Mouse (Mus musculus) gastrocnemius, adult 2 months (tissue): ENCODE data around the gene Pde4d. TPM values are rescaled to one million over a fixed set of nuclear protein-coding genes. Genes with fewer than 3 reads are reported as not detected.

Experiments
- DNase-seq: peaks from one replicate; pipeline ENCODE4 v3.0.0; 2022
- H3K27ac ChIP-seq: fragments of 200-600 bp; 2 replicates; pipeline ENCODE4 v1.8.1; 2022; ENCODE audit warnings: mild to moderate bottlenecking
- H3K4me3 ChIP-seq: fragments of 200-600 bp; 2 replicates; pipeline ENCODE4 v1.8.1; 2022; ENCODE audit warnings: mild to moderate bottlenecking, moderate library complexity
- CTCF ChIP-seq: fragments of 200-600 bp; IDR thresholded peaks from 2 replicates; pipeline ENCODE4 v1.8.1; 2022; ENCODE audit warnings: antibody characterized with exemption, mild to moderate bottlenecking, moderate library complexity
- intact Hi-C: fragments of 180-260 bp; cut with DNase I; formaldehyde crosslinking; loops from one replicate; pipeline ENCODE4 v1.15.1; 2025
- total RNA-seq, 2 experiments: library from RNA; stranded (reverse); gene quantifications; 2 replicates each; pipeline ENCODE4 v1.2.3; 2021

Pde4d gene
- total RNA-seq, 2 experiments from 2014 or later: 239 to 330 TPM

DNA sequence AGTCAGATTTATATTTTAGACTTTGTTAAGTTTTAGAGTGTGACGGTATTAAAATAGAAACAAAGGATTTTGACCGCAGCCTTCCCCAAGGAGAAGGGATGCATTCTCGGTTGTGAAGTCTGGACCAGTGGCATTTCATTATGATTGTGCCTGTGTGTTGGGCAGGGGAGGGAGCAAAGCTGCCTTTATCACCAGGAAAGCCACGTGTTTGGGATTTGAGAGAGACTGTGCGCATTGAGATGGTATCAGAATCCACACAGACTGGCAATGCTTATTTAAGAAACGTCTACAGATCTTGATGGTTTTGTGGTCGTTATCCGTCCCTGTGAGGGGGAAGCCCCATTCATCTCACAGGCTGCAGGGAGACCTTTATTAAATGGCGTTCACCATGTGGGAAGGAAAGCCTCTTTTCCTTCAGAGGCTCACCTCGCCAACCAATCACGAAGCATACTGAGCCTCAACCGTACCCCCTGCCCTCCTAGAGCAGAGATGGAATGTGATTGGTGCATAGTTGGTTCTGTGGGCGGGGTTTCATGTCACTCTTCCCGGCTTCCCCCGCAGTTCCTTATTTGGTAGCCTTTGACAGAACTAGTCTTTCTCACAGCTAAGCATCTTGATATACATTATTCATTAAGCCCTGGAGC lies 1476.7 kb downstream of the Pde4d start:
- no peak for DNase-seq
- intact Hi-C loops: no loop called here
- peak overlapping the region; percentile 60 for H3K4me3 ChIP-seq
- no peak for TF ChIP-seq CTCF
- peak overlapping the region; percentile 93 for H3K27ac ChIP-seq

DNA sequence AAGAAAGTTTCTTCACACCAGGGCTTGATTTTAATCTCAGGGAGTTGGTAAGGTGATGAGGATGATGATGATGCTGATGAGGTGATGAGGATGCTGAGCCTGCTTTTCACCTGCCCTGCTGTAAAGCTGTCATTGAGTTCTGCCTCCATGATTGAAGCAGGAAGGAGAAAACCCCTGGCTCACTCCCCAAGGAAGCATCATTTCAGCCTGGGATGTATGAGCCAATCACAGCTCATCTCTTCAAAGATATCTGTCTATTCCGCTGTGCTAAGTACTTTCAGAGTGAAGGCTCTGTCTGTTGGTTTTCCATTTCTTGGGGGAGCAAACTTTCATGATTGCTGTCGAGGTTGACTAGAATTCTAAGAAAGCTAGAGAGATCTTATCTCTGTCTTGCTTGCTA lies 1478.0 kb downstream of the Pde4d start:
- intact Hi-C loops: no loop called here
- TF ChIP-seq CTCF: no peak
- Histone ChIP-seq H3K4me3 (no peak overlapping the region), H3K27ac (no peak overlapping the region)
- no peak for DNase-seq

DNA sequence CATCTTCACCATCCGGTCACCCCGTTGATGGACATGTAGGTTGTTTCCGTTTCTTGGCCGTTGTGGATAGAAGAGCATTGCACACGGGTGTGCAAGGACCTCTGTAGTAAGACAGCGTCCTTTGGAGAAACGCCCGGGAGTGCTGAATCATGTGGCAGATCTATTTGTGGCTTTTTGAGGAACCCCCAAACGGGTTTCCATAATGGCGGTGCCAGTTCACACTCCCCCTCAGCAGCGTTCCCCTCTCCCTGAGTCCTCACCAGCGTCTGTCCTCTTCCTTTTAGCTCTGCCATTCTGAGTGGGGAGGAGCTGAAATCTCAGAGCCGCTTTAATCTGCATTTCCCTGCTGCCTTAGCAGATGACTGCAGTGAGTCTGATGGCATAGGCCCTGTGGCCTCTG lies 1482.9 kb downstream of the Pde4d start:
- TF ChIP-seq CTCF: no peak
- Histone ChIP-seq H3K27ac (peak overlapping the region; percentile 31; the same call in 1 of the 2 replicates), H3K4me3 (no peak overlapping the region)
- intact Hi-C loops: no loop called here
- no peak for DNase-seq

DNA sequence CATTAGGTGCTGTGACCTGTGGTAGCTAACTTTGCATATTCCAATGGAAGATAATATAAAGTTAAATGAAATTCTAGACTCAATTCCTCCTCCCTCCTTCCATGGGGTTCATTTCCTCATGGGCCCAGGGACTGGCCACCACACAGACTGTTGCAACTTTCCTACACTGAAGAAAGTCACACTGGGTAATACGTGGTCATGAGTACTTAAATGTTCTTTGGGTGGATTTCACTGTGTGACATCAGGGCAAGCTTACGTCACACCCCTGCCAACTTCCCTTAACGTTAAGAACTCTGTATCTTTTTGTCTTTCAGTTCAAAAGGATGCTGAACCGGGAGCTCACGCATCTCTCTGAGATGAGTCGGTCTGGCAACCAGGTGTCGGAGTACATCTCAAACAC lies 1483.8 kb downstream of the Pde4d start:
- no peak for TF ChIP-seq CTCF
- no peak for DNase-seq
- no peak overlapping the region for H3K27ac ChIP-seq
- H3K4me3 ChIP-seq: no peak overlapping the region
- intact Hi-C loops: no loop called here

DNA sequence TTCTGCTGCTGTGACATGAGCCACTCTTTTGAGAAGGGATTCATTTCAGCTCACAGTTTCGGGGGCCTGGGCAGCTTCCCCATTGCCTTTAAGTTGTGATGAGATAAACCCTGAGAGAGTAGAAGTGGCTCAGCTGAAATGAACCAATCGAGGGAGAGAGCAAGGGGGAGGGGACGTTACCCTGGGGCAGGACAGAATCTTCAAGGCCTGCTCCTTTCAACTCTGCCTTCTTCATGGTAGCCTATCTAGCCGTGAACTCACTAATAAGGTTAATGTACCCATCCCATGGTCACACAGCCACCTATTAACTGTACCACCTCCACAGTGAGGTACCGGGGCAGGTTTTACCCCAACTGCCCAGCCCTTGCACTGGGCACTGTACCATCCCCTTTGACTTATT lies 1487.1 kb downstream of the Pde4d start:
- no peak overlapping the region for H3K27ac ChIP-seq
- no peak overlapping the region for H3K4me3 ChIP-seq
- TF ChIP-seq CTCF: no peak
- no peak for DNase-seq
- intact Hi-C loops: no loop called here

DNA sequence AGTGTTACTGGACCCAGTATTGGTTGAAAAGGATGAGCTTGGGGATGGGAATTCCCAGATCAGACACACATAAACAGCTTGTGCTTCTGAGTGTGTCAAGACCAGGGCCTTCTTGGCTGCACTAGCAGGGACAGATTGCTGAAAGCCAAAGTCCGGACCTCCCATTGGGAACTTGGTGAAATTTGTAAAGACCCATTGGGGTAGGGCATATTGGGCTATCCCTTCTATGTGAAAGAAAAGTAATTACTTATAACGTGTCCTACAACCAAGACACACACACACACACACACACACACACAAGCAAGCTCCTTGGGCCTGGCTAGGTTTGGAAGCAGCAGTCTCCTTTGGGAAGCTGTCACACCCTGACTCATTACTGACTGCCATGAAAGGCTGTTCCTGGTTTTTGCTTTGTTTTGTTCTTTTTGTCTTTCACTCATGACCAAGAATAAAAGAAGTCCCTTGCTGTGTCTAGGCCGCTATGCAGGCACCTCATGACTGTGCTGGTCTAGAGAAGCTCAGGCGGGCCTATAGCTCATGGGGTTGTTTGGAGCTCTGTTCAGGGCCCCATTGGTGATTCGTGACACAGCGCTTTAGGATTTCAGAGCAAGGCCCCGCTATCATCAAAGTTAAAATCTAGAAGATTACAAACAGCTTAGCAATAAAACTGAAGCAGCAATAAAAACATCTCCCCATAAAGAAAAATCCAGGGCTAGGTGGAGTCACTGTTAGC lies 1495.2 kb downstream of the Pde4d start:
- no peak for DNase-seq
- TF ChIP-seq CTCF: no peak
- Histone ChIP-seq H3K4me3 (no peak overlapping the region), H3K27ac (no peak overlapping the region)
- intact Hi-C loops: no loop called here

DNA sequence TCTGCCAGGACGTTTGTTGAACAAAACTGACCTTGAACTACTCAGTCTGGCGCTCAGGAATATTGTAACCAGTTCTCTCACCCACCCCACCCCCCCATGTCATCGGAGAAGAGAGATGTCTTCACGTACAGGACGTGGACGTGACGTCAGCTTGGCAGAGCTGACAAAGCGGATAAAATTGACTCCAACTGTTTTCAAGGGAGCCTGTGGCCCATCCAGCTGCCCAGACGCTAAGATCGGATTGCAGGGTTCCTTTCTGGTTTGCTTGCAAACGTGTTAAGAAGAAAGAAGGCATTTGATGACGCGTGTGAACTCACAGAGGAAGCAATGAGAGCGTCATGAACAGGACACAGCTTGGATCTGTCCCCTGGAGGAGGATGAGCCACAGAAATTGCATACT lies 1501.7 kb downstream of the Pde4d start:
- DNase-seq: peak; percentile 87
- Histone ChIP-seq H3K4me3 (no peak overlapping the region), H3K27ac (peak overlapping the region; percentile 85)
- no peak for TF ChIP-seq CTCF
- intact Hi-C loops: no loop called here

DNA sequence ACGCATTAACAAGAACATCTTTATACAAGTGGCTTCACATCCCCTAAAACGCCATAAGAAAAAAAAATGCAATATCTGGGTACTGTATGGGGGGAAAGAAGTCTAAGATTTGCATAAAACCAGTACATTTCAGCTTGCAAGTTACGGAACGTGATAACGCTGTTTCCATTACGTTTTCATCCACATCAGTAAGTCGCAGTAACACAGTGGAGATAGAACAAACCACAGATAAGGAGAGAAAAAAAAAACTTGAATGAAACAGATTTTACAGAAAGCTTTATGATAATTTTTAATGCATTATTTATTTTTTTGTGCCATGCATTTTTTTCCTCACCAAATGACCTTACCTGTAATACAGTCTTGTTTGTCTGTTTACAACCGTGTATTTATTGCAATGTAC lies 1504.4 kb downstream of the Pde4d start:
- no peak overlapping the region for H3K27ac ChIP-seq

DNA sequence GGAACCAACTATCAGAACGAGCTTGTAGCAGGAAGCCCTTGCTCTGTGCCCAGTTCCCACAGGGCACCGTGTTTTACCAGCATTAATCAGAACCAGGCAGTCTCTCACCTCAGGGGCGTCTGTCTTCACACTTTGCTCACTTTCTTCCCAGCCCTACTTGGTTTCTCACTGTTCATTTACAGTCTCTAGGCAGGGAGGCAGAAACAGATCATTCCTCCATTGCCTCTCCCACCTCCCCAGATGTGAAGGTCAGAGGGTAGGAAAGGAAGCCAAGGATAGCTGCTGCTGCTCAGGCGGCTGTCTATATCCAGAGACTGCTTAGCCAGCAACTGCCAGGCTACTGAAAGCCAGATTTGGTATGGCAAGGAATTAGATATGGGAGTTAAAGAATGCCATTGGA lies 1508.2 kb downstream of the Pde4d start:
- Histone ChIP-seq H3K4me3 (no peak overlapping the region), H3K27ac (no peak overlapping the region)
- DNase-seq: no peak
- intact Hi-C loops: loop anchor here (5.0 kb wide), 1 partner anchor 59 kb away; no protein-coding TSS in a partner anchor
- no peak for TF ChIP-seq CTCF

More for the DNA sequence above, 1504.4 kb downstream of the Pde4d start:
- intact Hi-C loops: no loop called here
- no peak for TF ChIP-seq CTCF
- no peak for DNase-seq
- H3K4me3 ChIP-seq: no peak overlapping the region

DNA sequence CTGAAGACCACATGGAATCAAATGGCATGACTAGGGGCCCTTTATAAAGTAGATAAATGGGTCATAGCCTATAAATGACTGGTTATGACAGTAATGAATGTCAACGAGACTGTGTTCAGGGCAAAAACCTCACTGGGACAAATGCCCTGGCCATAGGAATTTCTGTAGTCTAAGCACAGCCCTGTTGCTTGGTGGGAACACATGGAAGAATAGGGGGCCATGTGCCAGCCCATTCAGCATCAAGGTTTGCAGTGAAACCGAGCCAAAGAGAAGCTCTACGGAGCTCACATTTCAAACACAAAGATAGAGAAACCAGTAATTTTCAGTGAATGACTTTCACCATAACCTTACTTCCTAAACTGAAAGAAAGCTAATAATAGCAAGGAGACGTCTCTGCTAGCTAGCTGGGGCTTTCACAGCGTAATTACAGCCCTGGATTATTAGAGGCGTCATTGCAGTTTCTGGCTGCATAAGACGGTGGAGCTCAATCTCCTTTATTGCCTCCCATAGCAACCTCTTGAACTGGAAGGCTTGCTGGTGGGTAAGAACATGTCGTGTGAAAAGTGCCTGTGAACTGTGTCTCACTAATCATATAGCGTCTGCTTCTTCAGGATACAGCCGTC lies 1533.2 kb downstream of the Pde4d start:
- TF ChIP-seq CTCF: no peak
- no peak overlapping the region for H3K4me3 ChIP-seq
- intact Hi-C loops: no loop called here

DNA sequence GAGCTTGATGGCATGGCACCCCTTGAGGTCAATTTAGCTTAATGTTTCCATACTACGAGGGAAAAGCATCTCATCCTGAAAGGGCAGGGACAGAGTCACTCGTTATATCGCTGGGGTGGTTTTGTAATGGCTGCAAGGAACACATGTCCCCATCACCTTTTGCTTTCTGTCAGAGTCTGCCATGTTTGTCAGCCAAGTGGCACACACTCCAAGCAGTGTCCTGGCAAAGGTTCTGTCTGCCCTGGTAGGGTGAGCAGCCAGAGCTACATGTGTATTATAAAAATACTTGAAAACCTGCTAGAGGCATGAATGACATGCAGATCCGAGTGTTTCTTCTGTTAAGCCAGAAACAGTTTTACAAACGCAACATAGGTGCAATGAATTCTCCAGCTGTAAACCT lies 1535.7 kb downstream of the Pde4d start:
- intact Hi-C loops: no loop called here
- Histone ChIP-seq H3K27ac (peak overlapping the region; percentile 63), H3K4me3 (no peak overlapping the region)
- DNase-seq: peak; percentile 34
- no peak for TF ChIP-seq CTCF

More for the DNA sequence above, 1533.2 kb downstream of the Pde4d start:
- no peak overlapping the region for H3K27ac ChIP-seq
- no peak for DNase-seq

DNA sequence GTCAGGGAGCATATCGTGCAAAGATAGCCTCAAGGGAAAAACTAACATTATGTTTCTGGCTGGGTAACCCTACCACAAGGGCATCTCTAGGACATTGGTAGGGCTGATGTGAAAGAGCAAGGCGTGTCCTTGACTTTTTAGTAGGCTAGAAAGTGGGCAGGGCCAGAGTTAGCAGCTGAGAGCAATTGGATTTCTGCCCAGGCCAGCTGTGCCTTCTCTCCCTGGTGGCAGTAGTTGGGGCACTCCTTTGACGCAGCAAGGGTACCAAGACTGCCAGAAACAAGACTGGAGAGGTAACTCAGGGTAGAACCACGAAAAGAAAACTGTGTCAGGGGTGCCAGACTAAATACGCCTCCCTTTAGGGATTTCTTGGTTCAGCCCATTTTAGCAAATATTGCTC lies 1536.1 kb downstream of the Pde4d start:
- Histone ChIP-seq H3K4me3 (no peak overlapping the region), H3K27ac (peak overlapping the region; percentile 63)
- intact Hi-C loops: no loop called here
- peak; percentile 74 for DNase-seq
- TF ChIP-seq CTCF: no peak

DNA sequence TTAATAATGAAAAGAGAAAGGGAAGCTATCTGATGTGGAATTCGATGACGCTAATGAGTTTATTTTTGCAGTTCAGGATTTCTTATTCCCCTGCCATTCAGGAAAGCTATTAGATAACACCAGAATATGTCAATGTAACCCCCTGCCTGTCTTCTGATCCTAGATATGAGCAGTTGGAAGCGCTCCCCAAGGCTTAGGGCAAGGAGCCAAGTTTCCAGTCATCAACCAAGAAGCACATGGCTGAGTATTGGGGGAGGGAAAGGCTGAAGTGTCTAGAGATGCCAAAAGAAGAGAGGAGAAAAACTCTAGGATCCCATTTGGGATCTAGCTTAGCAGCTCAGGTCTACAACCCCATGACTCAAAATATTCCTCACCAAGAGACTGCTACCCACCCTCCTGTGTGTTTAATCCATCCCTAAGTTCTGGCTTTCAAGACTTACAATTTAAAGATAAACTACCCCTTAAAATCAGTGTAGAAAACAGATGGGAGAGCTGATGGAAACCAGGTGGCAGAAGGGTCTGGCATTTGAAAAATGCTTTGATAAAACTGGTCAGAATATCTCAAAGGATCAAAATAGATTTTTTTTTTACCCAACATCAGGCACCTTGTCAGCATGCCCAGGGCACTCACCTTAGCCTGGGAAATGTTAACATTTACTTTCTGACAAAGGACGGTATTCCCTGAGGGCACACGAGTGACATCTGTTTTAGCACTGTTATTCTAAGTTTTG lies 1543.2 kb downstream of the Pde4d start:
- no peak for TF ChIP-seq CTCF
- intact Hi-C loops: no loop called here
- H3K27ac ChIP-seq: peak overlapping the region; percentile 12; the same call in 1 of the 2 replicates
- no peak overlapping the region for H3K4me3 ChIP-seq
- DNase-seq: peak; percentile 77
